Mouse (Mus musculus): ENCODE measurements around the gene Gm5771.
"Not testable (repeated sequence)": the region's sequence is repeated elsewhere in the genome, so short reads cannot be mapped to it uniquely, and the experiment has no call there.

The Gm5771 gene

DNA sequence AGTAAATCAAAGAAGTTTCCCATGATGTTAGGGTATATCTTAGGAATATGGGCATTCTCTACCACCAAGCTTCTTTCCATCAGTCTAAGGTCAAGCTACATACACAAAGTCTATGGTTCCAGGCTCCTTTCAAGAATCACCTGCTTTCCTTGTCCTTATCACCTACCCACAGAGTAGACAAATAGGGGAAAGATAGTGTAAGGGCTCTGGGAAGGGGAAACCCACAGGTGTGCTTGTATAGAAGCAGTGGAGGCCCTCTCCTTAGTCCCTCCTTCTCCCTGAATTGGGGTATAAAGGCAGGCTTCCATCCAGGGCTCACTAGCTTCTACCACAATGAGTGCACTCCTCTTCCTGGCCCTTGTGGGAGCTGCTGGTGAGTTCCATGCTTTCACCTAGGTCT lies at the start of gene Gm5771:
Gene Gm5771, plus strand, starts transcription at position 301 of the 400 bp plus-strand sequence.
- DNase-seq (ENCODE audit: inconsistent ontology term), result not testable (repeated sequence)

DNA sequence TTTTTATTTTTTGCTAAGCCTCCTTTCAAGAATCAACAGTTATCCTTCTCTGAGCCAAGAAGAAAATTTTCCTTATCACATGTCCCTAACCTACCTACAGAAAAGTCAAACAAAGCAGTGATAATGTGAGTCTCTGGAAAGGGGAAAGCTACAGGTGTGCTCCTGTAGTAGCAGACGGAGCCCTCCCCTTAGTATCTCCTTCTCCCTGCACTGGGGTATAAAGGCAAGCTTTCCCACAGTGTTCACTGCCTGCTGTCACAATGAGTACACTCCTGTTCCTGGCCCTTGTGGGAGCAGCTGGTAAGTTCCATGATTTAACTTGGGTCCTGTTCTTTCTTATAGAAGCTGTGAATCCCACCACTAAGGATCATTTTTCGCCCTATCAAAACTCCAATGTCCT lies 38.2 kb upstream of the Gm5771 start, which contains the start of gene Try10:
Gene Try10, plus strand, starts transcription at position 174 of the 400 bp plus-strand sequence.
- no peak for DNase-seq (ENCODE audit: inconsistent ontology term)

- not testable (repeated sequence) for DNase-seq (ENCODE audit: inconsistent ontology term)
These were observed 18.4 kb upstream of the Gm5771 start for GRCm38 (mm10) chr6:41373772-41374171.

DNA sequence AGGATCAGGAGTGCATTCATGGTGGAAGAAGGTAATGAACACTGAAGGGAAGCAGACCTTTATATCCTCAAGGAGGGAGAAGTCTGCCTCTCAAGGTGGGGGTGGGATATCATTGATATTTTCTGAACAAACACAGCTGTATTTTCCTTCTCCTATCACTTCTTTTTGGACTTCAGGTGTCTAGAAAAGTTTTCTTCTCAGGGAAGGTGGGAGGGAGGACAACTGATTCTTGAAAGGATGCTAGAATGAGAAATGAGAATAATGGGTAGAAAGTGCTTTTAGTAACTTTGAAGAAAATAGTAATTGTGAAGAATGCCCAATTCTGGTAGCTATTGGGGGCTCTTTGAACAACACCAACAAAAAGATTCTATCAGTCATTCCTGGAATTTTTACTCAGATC lies 14.6 kb upstream of the Gm5771 start, which contains the start of gene Prss3:
Gene Prss3, minus strand, starts transcription at position 101 of the 400 bp plus-strand sequence.
- DNase-seq (ENCODE audit: inconsistent ontology term), result not testable (repeated sequence)

DNA sequence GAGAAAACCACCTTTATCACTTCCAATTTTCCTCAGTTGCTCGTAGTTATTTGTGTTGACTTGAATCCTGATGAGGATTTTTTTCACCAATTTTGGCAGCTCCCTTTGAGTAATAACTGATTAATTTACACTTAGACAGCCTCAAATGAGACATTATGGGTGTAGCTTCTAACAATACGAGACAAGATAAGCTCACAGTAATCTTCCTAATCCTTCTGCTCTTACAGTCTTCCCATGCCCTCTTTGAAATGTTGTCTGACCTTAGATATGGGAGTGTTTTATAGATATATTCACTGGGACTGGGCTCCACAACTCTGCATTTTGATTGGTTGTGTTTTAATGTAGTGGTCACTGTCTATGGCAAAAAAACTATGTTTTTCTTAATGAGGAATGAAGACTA lies 5.4 kb upstream of the Gm5771 start:
- no peak for DNase-seq (ENCODE audit: inconsistent ontology term)

DNA sequence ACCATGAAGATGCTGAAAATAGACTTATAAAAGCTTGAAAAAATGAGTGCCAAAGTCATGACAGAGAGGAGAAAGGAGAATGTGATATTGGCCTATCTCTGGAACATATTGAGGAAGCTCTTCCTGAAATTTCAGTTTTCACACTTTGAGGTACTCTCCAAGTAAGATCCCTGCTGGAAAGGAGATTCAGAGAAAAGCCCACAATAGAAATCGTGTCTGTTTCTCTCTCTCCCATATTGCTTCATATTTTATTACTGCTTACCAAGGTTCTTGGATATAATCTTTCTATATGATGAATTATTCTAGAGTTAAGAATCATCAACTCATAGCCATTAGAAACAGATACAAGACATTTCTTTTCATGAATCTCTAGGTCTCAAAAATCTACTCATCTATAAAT lies 516 bp upstream of the Gm5771 start:
- DNase-seq (ENCODE audit: inconsistent ontology term), result not testable (repeated sequence)

DNA sequence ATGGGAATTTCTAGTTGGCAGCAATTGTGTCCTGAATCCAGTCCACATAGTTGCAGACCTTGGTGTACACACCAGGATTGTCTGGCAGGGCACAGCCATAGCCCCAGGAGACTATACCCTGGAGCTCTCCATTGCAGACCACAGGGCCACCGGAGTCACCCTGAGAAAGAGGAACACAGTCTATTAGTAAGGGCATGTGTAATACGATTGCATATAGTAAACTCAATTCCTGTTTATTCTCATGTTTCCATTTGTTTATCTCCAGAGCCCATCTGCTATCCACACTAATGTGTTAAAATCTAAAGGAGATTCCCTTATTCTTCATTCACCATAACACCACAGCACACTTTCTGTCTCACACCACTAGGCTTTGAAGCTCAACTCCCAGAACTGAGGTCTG lies 50.1 kb downstream of the Gm5771 start:
- not testable (repeated sequence) for DNase-seq (ENCODE audit: inconsistent ontology term)

DNA sequence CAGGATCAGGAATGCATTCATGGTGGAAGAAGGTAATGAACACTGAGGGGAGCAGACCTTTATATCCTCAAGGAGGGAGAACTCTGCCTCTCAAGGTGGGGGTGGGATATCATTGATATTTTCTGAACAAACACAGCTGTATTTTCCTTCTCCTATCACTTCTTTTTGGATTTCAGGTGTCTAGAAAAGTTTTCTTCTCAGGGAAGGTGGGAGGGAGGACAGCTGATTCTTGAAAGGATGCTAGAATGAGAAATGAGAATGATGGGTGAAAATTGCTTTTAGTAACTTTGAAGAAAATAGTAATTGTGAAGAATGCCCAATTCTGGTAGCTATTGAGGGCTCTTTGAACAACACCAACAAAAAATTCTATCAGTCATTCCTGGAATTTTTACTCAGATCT lies 53.9 kb downstream of the Gm5771 start, which contains the start of gene Gm10334:
Gene Gm10334, minus strand, starts transcription at position 101 of the 400 bp plus-strand sequence.
- DNase-seq (ENCODE audit: inconsistent ontology term), result not testable (repeated sequence)
